Mouse (Mus musculus) gastrocnemius, adult 8-10 months (tissue): ENCODE results near the gene Rps4x. TPM values are rescaled to one million over a fixed set of nuclear protein-coding genes. Genes with fewer than 3 reads are reported as not detected.

Experiments
- total RNA-seq, 4 experiments: library from RNA; stranded (reverse); gene quantifications; 2 replicates each; pipeline ENCODE4 v1.2.4; 2022

Gene Rps4x
- total RNA-seq, 4 experiments from 2014 or later: 493 to 583 (median 542) TPM

Other genes with a start within 250 kb of the Rps4x start
- gene Rtl5, start 118.1 kb downstream of the Rps4x start, total RNA-seq: under 1 TPM; 0.15 to 0.43 (median 0.33) TPM
- 10 to 100 TPM in 2 of 4 experiments, 1 to 10 TPM in 2; 7.1 to 29.0 (median 16.1) TPM for gene Pin4, start 69.9 kb downstream of the Rps4x start, total RNA-seq
- gene Ercc6l, start 32.3 kb downstream of the Rps4x start, total RNA-seq: under 1 TPM in 2 of 4 experiments, not detected in 2; 0.05 to 0.11 TPM
- 1 to 10 TPM in 1 of 4 experiments, under 1 TPM in 2, not detected in 1; 0.46 to 1.5 (median 0.85) TPM for gene Cited1, start 62.8 kb upstream of the Rps4x start, total RNA-seq